Mouse (Mus musculus): ENCODE data around the gene Clnk. TPM values are rescaled to one million over a fixed set of nuclear protein-coding genes. Genes with fewer than 3 reads are reported as not detected.

Gene Clnk
- polyA plus RNA-seq (2014; fragmentation: Illumina TruSeq; extraction: RNeasy Lipid Tissue Mini Kit (QIAGEN cat#74804); ENCODE audit: low read depth, low replicate concordance), result 1.7 TPM

DNA sequence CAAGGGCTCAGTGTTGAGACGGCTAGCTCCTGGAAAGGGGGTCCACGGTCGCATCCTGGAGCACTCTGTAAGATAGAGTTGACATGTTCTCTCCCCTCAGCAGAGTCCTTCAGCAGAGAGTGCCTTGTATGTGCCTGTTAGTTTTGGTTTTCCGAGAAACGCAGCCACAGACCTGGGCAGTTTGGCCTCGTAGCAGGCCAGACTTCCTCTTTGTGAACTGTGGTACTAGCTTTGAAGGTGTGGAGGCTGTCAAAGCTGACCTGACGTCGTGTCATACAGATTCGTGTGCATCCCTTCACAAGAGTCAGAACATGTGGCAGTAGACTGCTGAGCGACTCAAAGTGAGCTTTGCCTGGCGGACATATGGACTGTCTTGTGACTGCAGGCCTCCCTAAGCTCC lies at the start of gene Clnk:
Gene Clnk (minus strand): TSS at position 191 of the 400 bp plus-strand sequence.

DNA sequence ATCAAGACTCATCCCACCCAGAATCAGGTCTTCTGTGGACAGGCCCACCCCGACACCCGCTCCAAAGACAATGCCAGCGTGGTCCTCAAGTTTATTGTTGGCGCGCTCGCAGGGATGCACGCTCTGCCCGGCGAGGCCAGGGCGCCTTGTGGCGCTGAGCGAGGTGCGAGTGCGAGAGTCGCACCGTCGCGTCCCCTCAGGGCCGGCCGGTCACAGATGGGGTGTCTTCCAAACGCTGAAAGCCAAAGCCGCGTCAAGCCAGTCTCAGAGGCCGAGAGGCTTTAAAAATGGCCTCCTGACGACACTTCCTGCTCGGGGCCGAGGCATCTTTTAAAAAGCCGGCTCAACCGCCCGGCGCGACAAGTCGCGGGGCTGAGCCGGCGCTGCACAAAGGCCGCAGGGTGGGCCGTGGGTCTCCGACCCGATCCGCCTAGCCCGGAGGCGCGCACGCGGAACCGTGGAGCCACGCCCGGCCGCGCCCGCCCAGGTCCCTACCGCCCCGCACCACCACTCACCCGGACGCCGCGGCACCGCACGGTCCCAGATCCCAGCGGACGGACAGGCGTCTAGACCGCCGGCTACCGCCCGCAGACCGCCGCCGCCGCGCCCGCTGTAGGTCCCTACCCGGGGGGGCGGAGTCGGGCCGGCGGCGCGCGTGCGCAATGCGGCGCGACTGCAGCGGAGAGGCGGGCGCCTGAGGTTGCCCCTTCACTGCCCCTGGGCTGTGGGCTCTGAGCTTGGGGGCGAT lies 192.3 kb downstream of the Clnk start, which contains the start of gene Zfp518b:
Gene Zfp518b (minus strand): TSS at position 663 of the 748 bp plus-strand sequence.

Other genes starting within 250 kb of the Clnk start
- 2.3 TPM for gene Zfp518b, start 192.0 kb downstream of the Clnk start, polyA plus RNA-seq (2014; fragmentation: Illumina TruSeq; extraction: RNeasy Lipid Tissue Mini Kit (QIAGEN cat#74804); ENCODE audit: low read depth, low replicate concordance)

All from testis, adult 10 weeks (tissue).